Mouse (Mus musculus) layer of hippocampus, adult 9-10 months (tissue): ENCODE measurements at regions not wholly inside any gene's neighbourhood (a gene's known extent, or its start where the extent isn't known, plus 50 kb on each side); places are given as distances from the start of the nearest gene placed in this dataset.
"Not testable (repeated sequence)": the region's sequence is repeated elsewhere in the genome, so short reads cannot be mapped to it uniquely, and the experiment has no call there.

Experiments
- DNase-seq: peaks from one replicate; pipeline ENCODE4 v3.0.0; 2022; ENCODE audit warnings: low spot score

GRCm38 (mm10) chr13:5546011-5546410 is 315.3 kb upstream of the Klf6 start:
- DNase-seq = no peak

GRCm38 (mm10) chr13:5546937-5547336 is 314.3 kb upstream of the Klf6 start:
- no peak for DNase-seq

DNA sequence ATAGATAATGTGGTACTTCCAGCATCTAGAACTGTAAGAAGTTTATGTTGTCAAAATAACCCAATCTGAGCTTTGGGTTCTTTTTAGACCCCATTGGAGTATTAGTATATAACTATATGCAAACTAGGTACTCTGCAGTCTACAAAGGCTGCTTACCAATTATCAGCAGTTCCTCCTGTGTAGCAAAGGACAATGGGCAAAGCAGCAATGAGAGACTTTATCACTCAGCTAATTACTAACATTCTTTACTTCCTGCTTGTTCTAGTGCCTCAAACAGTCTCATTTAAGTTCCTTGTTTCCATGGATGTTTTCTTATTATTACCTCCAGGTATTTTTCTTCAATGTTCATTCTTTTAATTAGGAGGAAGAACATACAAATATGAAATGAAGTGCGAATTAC is 312.5 kb upstream of the Klf6 start:
- no peak for DNase-seq

DNA sequence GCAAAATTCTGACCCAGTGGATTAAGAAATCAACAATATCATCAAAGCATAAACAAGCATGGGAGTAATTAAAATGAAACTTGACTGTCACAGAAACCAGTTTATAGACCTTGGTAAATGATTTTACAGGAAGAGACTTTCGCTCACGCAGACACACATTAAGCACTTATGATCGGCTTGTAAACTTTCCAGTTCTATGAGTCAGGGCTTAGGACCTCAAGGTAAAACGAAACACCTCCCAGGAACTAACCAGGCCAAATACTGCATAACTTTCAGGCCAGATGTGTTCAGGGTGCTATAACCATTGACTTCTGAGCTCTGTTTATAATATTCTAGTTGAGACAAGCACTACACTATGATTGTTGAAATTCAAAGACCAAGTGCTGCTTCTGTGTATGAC is 312.1 kb upstream of the Klf6 start:
- DNase-seq = no peak

DNA sequence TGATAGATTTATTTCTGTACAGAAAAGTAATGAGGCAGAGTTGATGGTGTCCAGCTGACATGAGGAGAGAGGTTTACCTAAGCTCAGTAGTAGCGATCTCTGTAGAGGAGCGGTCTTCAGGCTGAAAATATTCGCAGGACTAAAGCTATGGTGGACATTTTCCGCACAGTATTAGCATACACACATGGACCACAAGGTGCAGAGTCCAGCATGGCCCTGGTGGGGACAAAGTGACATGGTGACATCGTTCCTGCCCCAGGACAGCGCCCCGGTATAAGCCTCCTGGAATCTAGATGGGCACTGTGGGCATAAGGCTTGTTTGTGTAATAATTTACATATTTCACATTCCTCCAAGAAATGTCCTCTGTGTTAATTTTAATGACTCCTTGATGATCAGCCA is 311.5 kb upstream of the Klf6 start:
- no peak for DNase-seq

DNA sequence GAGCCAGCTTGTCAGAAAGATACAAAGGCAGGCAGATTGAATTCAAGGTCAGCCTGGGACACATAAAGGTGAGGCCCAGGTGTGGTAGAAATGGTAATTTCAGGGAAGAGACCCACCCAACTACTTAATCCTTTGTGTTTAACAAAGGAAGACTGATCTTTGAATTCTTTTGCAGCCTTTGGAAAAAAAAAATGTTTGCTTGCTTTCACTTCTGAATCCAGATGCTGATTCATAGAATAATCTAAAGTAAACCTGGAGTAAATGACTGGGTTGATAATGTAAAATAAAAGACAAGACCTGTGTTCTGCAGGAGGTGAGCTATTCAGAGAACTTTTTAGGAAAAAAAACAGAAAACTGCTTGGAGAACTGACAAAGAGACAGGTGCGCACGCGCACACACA is 310.9 kb upstream of the Klf6 start:
- no peak for DNase-seq

DNA sequence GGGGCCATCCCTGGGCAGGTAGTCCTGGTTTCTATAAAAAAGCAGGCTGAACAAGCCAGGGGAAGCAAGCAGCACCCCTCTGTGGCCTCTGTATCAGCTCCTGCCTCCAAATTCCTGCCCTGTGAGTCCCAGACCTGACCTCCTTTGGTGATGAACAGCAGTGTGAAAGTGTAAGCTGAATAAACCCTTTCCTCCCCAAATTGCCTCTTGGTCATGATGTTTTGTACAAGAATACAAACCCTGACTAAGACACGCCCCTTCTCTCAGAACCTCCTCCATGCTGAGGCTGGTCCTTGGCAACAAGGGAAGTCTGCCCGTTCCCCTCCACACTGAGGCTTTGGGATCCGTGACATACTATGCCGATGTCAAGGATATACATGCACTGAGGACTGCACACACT is 310.2 kb upstream of the Klf6 start:
- DNase-seq = no peak

DNA sequence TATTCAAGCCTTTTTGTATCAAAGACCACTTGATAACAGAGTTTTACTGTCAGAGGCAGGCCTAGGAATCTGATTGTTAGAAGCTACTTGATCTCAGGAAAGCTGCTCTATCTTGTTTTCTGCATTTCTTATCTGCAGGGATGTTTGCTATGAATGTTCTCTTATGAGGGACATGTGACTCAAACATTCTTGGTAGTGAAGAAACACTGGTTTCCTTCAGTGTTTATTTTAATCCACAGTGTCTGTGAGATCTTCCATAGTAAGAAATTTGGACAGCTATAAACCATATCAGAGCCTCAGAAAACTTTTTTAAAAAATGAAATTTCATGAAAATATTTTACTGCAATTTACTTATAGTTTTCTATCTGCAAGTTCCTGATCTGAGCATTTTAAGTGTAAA is 307.8 kb upstream of the Klf6 start:
- DNase-seq = no peak

DNA sequence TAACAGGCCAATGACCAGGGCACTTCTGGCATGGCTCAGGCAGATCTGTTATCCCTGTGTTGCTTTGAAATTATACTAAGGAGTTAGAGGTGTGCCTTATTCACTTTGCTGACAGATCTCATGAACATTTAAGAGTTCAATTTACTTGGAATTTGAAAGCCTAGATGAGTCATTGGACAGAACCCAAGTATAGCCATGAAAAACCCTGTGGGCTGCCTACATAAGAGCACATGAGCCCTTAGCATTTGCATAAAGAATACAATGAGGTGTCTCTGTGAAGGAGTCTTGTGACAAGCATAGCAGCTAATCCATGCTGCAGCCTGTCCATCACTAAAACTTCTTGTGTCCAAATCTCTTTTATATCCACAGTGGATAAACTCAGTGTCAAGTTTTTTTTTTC is 303.2 kb upstream of the Klf6 start:
- DNase-seq = no peak

DNA sequence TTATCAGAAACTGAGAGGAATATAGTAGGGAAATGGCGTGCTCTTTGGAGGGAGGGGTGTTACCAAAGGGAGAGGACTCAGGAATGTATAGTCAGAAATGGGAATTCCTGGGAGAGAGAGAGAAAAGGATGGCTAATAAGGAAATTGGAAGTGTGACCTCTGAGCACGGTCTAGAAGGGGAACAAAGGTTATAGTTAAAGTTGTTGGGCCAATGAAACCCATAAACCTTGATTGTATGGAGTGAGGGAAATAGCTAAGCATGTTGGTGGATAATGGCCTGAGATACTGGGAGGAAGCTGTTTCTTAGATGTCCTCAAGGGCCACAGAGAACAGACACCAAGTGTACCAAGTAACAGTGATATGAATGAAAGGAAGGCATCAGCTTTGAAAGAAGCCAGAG is 294.8 kb upstream of the Klf6 start:
- no peak for DNase-seq

DNA sequence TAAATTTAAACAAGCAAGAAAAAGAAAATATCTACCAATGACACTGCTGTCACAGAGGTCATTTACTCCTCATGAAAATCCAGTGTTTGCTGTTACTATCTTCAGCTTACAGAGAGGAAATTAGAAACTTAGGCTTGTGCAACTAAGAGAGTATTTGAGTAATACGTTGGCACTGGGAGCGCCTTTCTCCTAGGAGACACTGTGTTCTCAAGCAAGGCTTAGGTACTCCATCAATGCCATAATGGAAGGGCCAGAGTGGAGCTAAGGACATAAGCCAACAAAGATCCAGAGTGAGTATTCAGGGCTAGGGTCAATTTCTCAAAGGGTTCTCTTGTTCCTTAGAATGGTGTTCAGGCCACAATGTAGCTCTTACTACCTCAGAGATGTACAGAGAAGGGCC is 294.4 kb upstream of the Klf6 start:
- no peak for DNase-seq

- DNase-seq = no peak
These were observed 291.7 kb upstream of the Klf6 start for GRCm38 (mm10) chr13:5569579-5569978.

DNA sequence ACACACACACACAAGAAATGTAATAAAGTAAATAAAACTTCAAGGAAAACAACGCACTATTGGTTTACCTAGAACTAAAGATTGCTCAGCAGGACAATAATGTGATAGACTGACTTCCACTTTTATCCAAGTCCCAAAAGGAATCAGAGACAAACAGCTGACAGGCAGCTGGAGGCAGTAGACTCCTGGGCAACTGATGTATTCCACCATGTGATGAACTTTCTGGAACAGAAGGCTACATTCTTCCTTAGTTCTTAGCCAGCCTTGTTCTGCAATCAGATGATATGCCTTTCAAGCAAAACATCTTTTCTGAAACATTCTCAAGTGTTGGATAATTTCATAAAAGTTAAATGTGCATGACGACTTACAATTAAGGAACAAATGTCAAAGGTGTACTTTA is 290.9 kb upstream of the Klf6 start:
- no peak for DNase-seq

DNA sequence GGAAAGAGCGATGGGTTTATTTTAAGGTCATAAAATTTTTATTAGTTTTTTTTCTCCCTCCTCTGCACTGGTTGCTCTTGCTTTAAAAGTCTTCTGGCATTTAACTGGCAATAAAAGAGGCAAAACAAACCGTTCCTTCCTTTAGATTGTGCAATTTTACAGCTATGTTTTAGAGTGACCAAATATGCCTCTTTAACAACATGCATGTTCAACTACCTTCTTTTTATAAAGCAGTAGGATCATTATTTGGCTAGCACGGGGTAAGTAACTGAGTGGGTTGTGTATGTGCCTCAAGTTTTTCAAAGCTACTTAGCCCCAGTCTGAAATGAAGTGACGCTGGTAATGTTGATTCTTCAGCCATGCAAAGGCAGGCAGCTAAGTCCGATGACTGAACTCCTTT is 284.7 kb upstream of the Klf6 start:
- no peak for DNase-seq

- not testable (repeated sequence) for DNase-seq
These were observed 277.6 kb upstream of the Klf6 start for GRCm38 (mm10) chr13:5583681-5584080.

- no peak for DNase-seq
These were observed 274.1 kb upstream of the Klf6 start for GRCm38 (mm10) chr13:5587196-5587595.

DNA sequence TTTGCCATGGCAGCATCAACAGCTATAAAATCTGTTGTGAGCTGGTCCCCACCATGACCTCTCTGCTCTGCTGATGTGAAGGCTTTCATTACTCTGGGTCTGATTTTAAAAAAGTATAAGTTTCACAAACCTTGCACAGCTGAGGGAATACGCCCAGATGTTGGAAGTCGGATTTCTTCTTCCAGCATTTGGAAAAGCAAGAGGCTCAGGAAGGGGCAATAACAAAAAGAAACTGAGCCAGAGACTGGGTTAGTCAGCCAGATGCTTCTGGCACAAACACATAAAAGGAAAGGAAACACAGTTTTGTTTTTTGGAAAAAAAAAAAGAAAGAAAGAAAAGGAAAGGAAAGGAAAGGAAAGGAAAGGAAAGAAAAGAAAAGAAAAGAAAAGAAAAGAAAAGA is 270.0 kb upstream of the Klf6 start:
- DNase-seq = no peak

DNA sequence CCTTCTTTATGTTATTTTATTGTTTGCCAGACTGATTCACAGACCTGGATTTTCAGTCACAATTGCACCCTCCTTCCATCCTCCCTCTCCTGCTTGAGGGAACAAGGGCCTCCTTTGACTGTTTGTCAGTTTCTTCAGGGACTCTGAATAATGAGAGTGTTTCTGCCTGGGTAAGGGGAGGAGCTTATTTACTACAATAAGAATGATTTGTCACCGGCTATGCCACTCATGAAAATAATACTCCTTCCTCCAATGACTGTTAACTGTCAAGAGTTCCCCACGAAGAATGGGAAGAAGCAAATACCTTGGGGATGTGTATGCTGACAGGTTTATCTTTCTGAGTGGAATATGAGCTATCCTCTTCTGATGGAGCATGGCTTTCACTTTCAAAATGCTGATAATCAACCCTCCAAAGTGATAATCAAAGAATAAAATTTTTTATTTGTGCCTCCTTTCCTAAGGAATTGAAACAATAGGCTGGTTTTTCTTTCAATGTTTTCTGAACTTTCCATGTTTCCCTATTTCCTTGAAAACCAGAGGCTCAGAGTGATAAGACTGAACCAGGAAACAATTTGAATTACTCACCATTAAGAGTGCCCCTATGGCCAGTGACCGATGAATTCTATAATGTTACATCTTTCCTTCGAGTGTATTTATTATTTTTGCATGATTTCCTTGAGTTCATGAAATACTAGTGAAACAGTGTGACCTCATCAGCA is 269.3 kb upstream of the Klf6 start:
- DNase-seq = no peak

DNA sequence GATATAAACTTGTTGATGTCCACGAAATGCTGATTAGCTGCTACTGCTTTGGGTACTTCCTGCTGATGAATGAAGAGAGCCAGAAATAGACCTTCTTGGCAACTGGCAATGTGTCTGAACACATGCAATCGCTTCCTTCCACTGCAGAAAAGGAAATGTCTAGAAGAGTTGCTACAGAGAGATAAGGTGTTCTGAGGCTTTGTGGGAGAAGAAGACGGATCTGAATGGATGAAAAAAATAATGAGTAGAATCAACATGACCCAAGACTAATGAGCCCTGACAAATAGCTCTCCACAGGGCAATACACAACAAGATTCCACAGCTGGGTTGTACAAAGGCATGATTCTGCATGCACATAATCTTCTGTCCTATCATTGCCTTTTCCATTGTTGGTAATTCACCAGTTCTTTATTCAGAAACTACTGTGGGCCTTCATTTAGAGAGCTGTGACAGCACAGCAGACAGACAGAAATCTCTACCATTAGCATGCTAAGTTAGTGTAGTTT is 268.7 kb upstream of the Klf6 start:
- DNase-seq = no peak

- no peak for DNase-seq
These were observed 259.6 kb upstream of the Klf6 start for GRCm38 (mm10) chr13:5601648-5602047.

- DNase-seq = peak; percentile 15
These were observed 257.2 kb upstream of the Klf6 start for GRCm38 (mm10) chr13:5603905-5604596.

DNA sequence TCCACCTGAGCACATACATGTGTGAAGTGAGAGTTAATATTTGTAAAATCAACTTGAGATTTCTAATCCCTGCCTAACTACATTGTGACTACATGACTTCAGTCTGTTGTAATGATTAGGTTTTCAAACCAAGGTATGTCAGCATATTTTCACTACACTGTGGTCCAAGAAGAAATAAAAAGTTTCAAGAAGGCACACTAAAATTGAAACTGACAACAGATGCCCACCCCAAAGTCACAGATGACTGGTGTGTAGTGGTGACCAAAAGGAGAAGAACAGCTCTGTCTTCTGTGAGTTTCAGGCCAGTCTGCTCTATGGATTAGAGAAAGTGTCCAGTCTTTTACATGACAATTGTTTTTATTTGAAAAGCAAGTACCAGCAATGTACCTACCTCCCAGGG is 255.9 kb upstream of the Klf6 start:
- no peak for DNase-seq

DNA sequence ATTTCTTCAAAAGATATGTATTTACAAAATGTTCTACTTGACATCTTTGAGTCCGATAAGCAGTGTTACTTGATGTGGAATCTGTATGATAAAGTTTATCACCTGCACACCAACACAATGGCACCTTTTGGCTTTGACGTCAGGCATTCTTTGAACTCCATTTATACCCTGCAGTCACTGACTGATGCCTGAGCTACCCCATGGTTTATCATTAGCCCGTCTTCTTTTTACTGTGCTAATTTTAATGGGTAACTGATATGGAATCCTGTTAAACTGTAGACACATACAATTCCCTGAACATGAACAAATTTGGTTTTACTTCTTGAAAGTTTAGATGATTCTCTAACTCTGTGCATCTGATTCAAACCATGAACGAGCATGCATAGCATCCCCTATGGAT is 253.8 kb upstream of the Klf6 start:
- DNase-seq = no peak

- DNase-seq = no peak
These were observed 247.0 kb upstream of the Klf6 start for GRCm38 (mm10) chr13:5614186-5614737.
